Comparison of ENCODE assay signal across 10 mouse cellular contexts in the genomic region with DNA sequence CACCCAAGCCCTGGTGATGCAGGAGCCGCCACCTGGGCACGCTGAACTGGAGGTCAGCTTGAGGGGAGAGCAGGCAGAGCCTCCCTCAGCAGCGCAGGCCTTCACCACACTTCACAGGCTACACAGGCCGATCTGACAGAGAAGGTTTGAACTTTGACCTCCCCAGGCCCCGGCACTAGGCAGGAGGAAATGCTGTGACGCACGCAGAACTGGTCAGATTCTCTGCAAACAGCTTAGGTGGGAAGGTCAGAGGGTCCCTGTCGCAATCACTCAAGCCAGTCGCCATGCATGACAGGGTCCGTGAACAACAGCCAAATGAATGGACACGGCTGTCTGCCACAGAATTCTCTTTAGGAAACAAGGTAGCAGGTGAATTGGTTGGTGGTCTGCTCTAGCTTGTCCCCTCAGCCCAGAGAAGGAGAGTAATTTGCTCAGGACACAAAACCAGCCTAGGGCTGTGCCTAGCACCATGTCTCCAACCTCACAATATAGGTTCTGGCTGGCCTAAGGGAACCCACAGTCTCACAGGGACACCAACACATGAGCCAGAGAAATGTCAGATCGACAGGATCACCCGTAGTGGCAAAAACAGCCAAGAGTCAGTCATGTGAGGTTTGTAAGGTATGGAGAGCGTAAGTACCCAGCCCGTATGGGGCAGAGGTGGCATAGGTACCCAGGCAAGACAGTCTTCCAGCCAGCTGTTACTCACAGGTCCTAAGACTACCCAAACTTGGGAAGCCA.
DNase-seq lines count a peak whose midpoint lies in the region; ATAC-seq and TF ChIP-seq lines count a peak whose summit lies in the region.
"Had no signal": no experiment of that assay in that cellular context is flagged by ENCODE, and none has a peak within 500 bp of the region (broad histone marks: within the 10 kb centered on the region; RNA-seq: fewer than 3 reads in every experiment).

No protein-coding gene starts in this region.

- H3K36me3 ChIP-seq in heart, adult 2 months (ENCODE audit: control insufficient read depth, insufficient read depth, low read length): peaks cover 59% of the 10 kb centered on the region
- peaks cover 79% of the 10 kb centered on the region for H3K36me3 ChIP-seq in heart, embryonic 12.5 days
- H3K36me3 ChIP-seq in kidney, embryonic 15.5 days: peaks cover 45% of the 10 kb centered on the region
- peaks cover 32% of the 10 kb centered on the region for H3K36me3 ChIP-seq in liver, embryonic 13.5 days

- no peak for ATAC-seq in heart, embryonic 12.5 days (ENCODE audit: insufficient number of reproducible peaks, low FRiP score)
- peak; percentile 71 for ATAC-seq in kidney, embryonic 15.5 days (replicated peaks; ENCODE audit: low FRiP score)
- ATAC-seq in liver, embryonic 13.5 days (ENCODE audit: low read depth): peak; percentile 68

- DNase-seq in heart, adult 2 months: no peak
- DNase-seq in embryo, embryonic 11 days: peak; percentile 39
- DNase-seq in liver, embryonic 13.5 days: no peak
- DNase-seq in retina, embryonic 14.5 days (ENCODE audit: low spot score): no peak
- no peak for DNase-seq in B cell, adult 2 months
- DNase-seq in frontal cortex, postnatal 25 days (ENCODE audit: low spot score in 2 of 2): no peak
- DNase-seq: heart, postnatal 10 days; thymus, postnatal 25 days had no signal

- no peaks in the 10 kb centered on the region for H3K27me3 ChIP-seq in heart, adult 2 months (ENCODE audit: control insufficient read depth, insufficient read depth, low read length)
- H3K27me3 ChIP-seq in heart, embryonic 12.5 days (replicated peaks): no peaks in the 10 kb centered on the region
- no peaks in the 10 kb centered on the region for H3K27me3 ChIP-seq in kidney, embryonic 15.5 days
- H3K27me3 ChIP-seq in liver, embryonic 13.5 days: no peaks in the 10 kb centered on the region

- TF ChIP-seq EP300 in heart, adult 2 months (IDR thresholded peaks at IDR 0.05; ENCODE audit: insufficient read depth, low read depth, low read length): no peak

- H3K9me3 ChIP-seq in heart, embryonic 12.5 days (replicated peaks): no peaks in the 10 kb centered on the region
- no peaks in the 10 kb centered on the region for H3K9me3 ChIP-seq in kidney, embryonic 15.5 days (replicated peaks)
- H3K9me3 ChIP-seq in liver, embryonic 13.5 days (replicated peaks): no peaks in the 10 kb centered on the region

- 66% methylated on average over 15 of the region's 15 CpGs for WGBS in heart, adult 2 months
- WGBS in heart, embryonic 12.5 days: 64% methylated on average over 15 of the region's 15 CpGs
- WGBS in kidney, embryonic 15.5 days: 37% methylated on average over 15 of the region's 15 CpGs
- 60% methylated on average over 15 of the region's 15 CpGs for WGBS in liver, embryonic 13.5 days (ENCODE audit: insufficient replicate concordance)

- H3K4me1 ChIP-seq in heart, adult 2 months (ENCODE audit: control insufficient read depth, insufficient read depth, low read length): peaks cover 49% of the 10 kb centered on the region
- peaks cover 64% of the 10 kb centered on the region for H3K4me1 ChIP-seq in heart, embryonic 12.5 days (replicated peaks)
- peaks cover 56% of the 10 kb centered on the region for H3K4me1 ChIP-seq in kidney, embryonic 15.5 days
- peaks cover 37% of the 10 kb centered on the region for H3K4me1 ChIP-seq in liver, embryonic 13.5 days (replicated peaks)

- TF ChIP-seq POLR2A in heart, adult 2 months (IDR thresholded peaks at IDR 0.05; ENCODE audit: insufficient read depth, low read depth, low read length): no peak

- H3K27ac ChIP-seq in heart, adult 2 months: peak overlapping the region; percentile 64
- no peak overlapping the region for H3K27ac ChIP-seq in heart, embryonic 12.5 days (ENCODE audit: poor library complexity, severe bottlenecking)
- H3K27ac ChIP-seq in kidney, embryonic 15.5 days: peak overlapping the region; percentile 81
- H3K27ac ChIP-seq in liver, embryonic 13.5 days: peak overlapping the region; percentile 32

- H3K79me2 ChIP-seq in heart, adult 2 months (replicated peaks; ENCODE audit: control insufficient read depth, insufficient read depth, low read length): no peaks in the 10 kb centered on the region; the same call in 1 of the 2 replicates

- intact Hi-C loops in heart, adult 2 months (cut with DNase I): loop anchor here (5.0 kb wide), 1 partner anchor 38 kb away; no protein-coding TSS in a partner anchor

- no peak overlapping the region for H3K4me2 ChIP-seq in heart, embryonic 12.5 days
- H3K4me2 ChIP-seq in kidney, embryonic 15.5 days: no peak overlapping the region
- H3K4me2 ChIP-seq in liver, embryonic 13.5 days: peak overlapping the region; percentile 12; the same call in 1 of the 2 replicates

- H3K9ac ChIP-seq in heart, adult 2 months (ENCODE audit: low read depth, low read length): no peak overlapping the region
- no peak overlapping the region for H3K9ac ChIP-seq in heart, embryonic 12.5 days
- H3K9ac ChIP-seq in kidney, embryonic 15.5 days: no peak overlapping the region
- H3K9ac ChIP-seq in liver, embryonic 13.5 days: no peak overlapping the region

- H3K4me3 ChIP-seq in heart, adult 2 months: no peak overlapping the region
- H3K4me3 ChIP-seq in heart, embryonic 12.5 days: no peak overlapping the region
- H3K4me3 ChIP-seq in kidney, embryonic 15.5 days (replicated peaks): no peak overlapping the region
- no peak overlapping the region for H3K4me3 ChIP-seq in liver, embryonic 13.5 days (replicated peaks)

- no peak for TF ChIP-seq CTCF in heart, adult 2 months (IDR thresholded peaks at IDR 0.05)
